Mouse (Mus musculus) gastrocnemius, adult 18-20 months (tissue): ENCODE results near the gene Gm10198. TPM values are rescaled to one million over a fixed set of nuclear protein-coding genes. Genes with fewer than 3 reads are reported as not detected.

ENCODE experiments used
- total RNA-seq, 2 experiments: library from RNA; stranded (reverse); gene quantifications; 2 replicates each; pipeline ENCODE4 v1.2.3; 2021

Gm10198 gene
- total RNA-seq, 2 experiments from 2014 or later, result not detected

Other genes with a start within 250 kb of the Gm10198 start
- 10 to 100 TPM; 53.0 to 62.4 TPM for gene Gpbp1, start 102.7 kb upstream of the Gm10198 start, total RNA-seq
- gene Gm49496, start 42.8 kb upstream of the Gm10198 start, total RNA-seq, result not detected
- 10 to 100 TPM in 1 of 2 experiments, 1 to 10 TPM in 1; 9.4 to 12.4 TPM for gene Mier3, start 88.2 kb downstream of the Gm10198 start, total RNA-seq
- gene Map3k1, start 216.2 kb downstream of the Gm10198 start, total RNA-seq, result 1 to 10 TPM; 8.5 to 8.7 TPM